Mouse (Mus musculus) forebrain, postnatal 0 days (tissue): Measurements from ENCODE around the gene Ppp2r3c. TPM values are rescaled to one million over a fixed set of nuclear protein-coding genes. Genes with fewer than 3 reads are reported as not detected.
"Not testable (repeated sequence)": the region's sequence is repeated elsewhere in the genome, so short reads cannot be mapped to it uniquely, and the experiment has no call there.

ENCODE experiments used
- ATAC-seq: fragments of 200-750 bp; cut with Nextera tagmentation; 2 replicates; pipeline ENCODE4 v1.8.0; 2017; ENCODE audit warnings: mild to moderate bottlenecking, moderate library complexity
- DNase-seq: peaks from one replicate; pipeline ENCODE4 v3.0.0-alpha.2; 2015
- H3K27ac ChIP-seq: fragments of 300-500 bp; sonication (generic); 2 replicates; pipeline ENCODE4 v1.5.1; 2014; ENCODE audit warnings: low read depth, mild to moderate bottlenecking, antibody characterized with exemption, low read length, moderate library complexity, mixed read lengths
- H3K27me3 ChIP-seq: fragments of 300-500 bp; sonication (generic); 2 replicates; pipeline ENCODE4 v1.6.1; 2014; ENCODE audit warnings: mild to moderate bottlenecking, low read length, mixed read lengths; ENCODE audit not compliant: insufficient read depth
- H3K36me3 ChIP-seq: fragments of 300-500 bp; sonication (generic); 2 replicates; pipeline ENCODE4 v1.6.1; 2014; ENCODE audit warnings: mild to moderate bottlenecking, moderate library complexity; ENCODE audit not compliant: insufficient read depth
- H3K4me1 ChIP-seq: fragments of 300-500 bp; sonication (generic); 2 replicates; pipeline ENCODE4 v1.6.1; 2014; ENCODE audit warnings: antibody characterized with exemption; ENCODE audit not compliant: insufficient read depth
- H3K4me2 ChIP-seq: fragments of 300-500 bp; sonication (generic); 2 replicates; pipeline ENCODE4 v1.6.1; 2014; ENCODE audit warnings: low read depth, mild to moderate bottlenecking, moderate library complexity
- H3K4me3 ChIP-seq: fragments of 300-500 bp; sonication (generic); 2 replicates; pipeline ENCODE4 v1.5.1; 2014; ENCODE audit warnings: low read depth, low read length, mixed read lengths
- H3K9ac ChIP-seq: fragments of 300-500 bp; sonication (generic); 2 replicates; pipeline ENCODE4 v1.6.1; 2014; ENCODE audit warnings: mild to moderate bottlenecking
- H3K9me3 ChIP-seq: fragments of 300-500 bp; sonication (generic); 2 replicates; pipeline ENCODE4 v1.6.1; 2016; ENCODE audit warnings: low read length
- CTCF ChIP-seq: sonication (generic); IDR thresholded peaks from 2 replicates; pipeline ENCODE4 v1.5.1; 2016; ENCODE audit warnings: antibody characterized with exemption, control low read depth, low read depth
- WGBS: fragments of 180-500 bp; shearing (Covaris S2); extraction: QIAGEN DNeasy Blood & Tissue Kit; methylation state at CpG from one replicate; pipeline ENCODE4 v1.1.7; 2014; 5-methylcytosine and 5-hydroxymethylcytosine counted together
- polyA plus RNA-seq: library from polyadenylated mRNA; unstranded; fragments of >200 nt; fragmentation: Nextera tagmentation; extraction: Ambion mirVana; gene quantifications from 2 replicates; pipeline ENCODE4 v1.2.1, GENCODE M21; 2015
- total RNA-seq: library from RNA; depleted of rRNA; stranded (reverse); fragments of >200 nt; gene quantifications from 2 replicates; pipeline ENCODE4 v1.2.3, GENCODE M21; 2014

Ppp2r3c gene
- total and polyA plus RNA-seq, 2 experiments from 2014 or later = 17.8 to 19.5 TPM

GRCm38 (mm10) chr12:55308731-55309130 lies 5.9 kb upstream of the Ppp2r3c start:
- Histone ChIP-seq H3K9me3 (no peaks in the 10 kb centered on the region), H3K9ac (no peak overlapping the region), H3K27me3 (no peaks in the 10 kb centered on the region), H3K4me2 (no peak overlapping the region), H3K36me3 (no peaks in the 10 kb centered on the region), H3K4me3 (no peak overlapping the region), H3K4me1 (peaks cover 4% of the 10 kb centered on the region; the same call in 1 of the 2 replicates), H3K27ac (no peak overlapping the region)
- TF ChIP-seq CTCF = no peak
- ATAC-seq (no peak), DNase-seq (no peak)
- WGBS = 95% methylated on average over 9 of the region's 9 CpGs

GRCm38 (mm10) chr12:55307566-55307965 lies 4.8 kb upstream of the Ppp2r3c start:
- Histone ChIP-seq H3K9me3 (no peaks in the 10 kb centered on the region), H3K27me3 (no peaks in the 10 kb centered on the region), H3K36me3 (no peaks in the 10 kb centered on the region), H3K4me2 (peak overlapping the region; percentile 13; the same call in 1 of the 2 replicates), H3K27ac (no peak overlapping the region), H3K4me1 (peaks cover 9% of the 10 kb centered on the region; the same call in 1 of the 2 replicates), H3K9ac (no peak overlapping the region), H3K4me3 (no peak overlapping the region; the same call in 1 of the 2 replicates)
- peak; percentile 49 for DNase-seq
- peak; percentile 44 for ATAC-seq
- TF ChIP-seq CTCF = no peak
- 41% methylated on average over 6 of the region's 6 CpGs for WGBS

GRCm38 (mm10) chr12:55306371-55306770 lies 3.6 kb upstream of the Ppp2r3c start:
- no peaks in the 10 kb centered on the region for H3K36me3 ChIP-seq
- H3K4me2 ChIP-seq = no peak overlapping the region
- no peak overlapping the region for H3K4me3 ChIP-seq
- no peaks in the 10 kb centered on the region for H3K27me3 ChIP-seq
- no peak for DNase-seq
- no peak overlapping the region for H3K27ac ChIP-seq
- no peak overlapping the region for H3K9ac ChIP-seq
- ATAC-seq = no peak
- WGBS = 98% methylated on average over 4 of the region's 4 CpGs
- TF ChIP-seq CTCF = no peak
- no peaks in the 10 kb centered on the region for H3K9me3 ChIP-seq
- H3K4me1 ChIP-seq = peaks cover 15% of the 10 kb centered on the region

GRCm38 (mm10) chr12:55301472-55302300 lies 1.1 kb downstream of the Ppp2r3c start:
- WGBS = 36% methylated on average over 11 of the region's 11 CpGs
- no peak for TF ChIP-seq CTCF
- Histone ChIP-seq H3K36me3 (peaks cover 23% of the 10 kb centered on the region), H3K4me2 (peak overlapping the region; percentile 66), H3K9me3 (no peaks in the 10 kb centered on the region), H3K4me3 (peak overlapping the region; percentile 69), H3K9ac (peak overlapping the region; percentile 62), H3K27ac (peak overlapping the region; percentile 85), H3K27me3 (no peaks in the 10 kb centered on the region), H3K4me1 (peaks cover 27% of the 10 kb centered on the region)
- ATAC-seq (no peak), DNase-seq (peak; percentile 50)

- Histone ChIP-seq H3K27me3 (no peaks in the 10 kb centered on the region), H3K4me2 (peak overlapping the region; percentile 66), H3K9ac (no peak overlapping the region), H3K27ac (no peak overlapping the region), H3K4me1 (peaks cover 27% of the 10 kb centered on the region), H3K9me3 (no peaks in the 10 kb centered on the region), H3K36me3 (peaks cover 25% of the 10 kb centered on the region), H3K4me3 (peak overlapping the region; percentile 69; the same call in 1 of the 2 replicates)
- WGBS = 83% methylated on average over 3 of the region's 3 CpGs
- no peak for ATAC-seq
- DNase-seq = no peak
- no peak for TF ChIP-seq CTCF
Measured at GRCm38 (mm10) chr12:55300820-55301351, 1.9 kb downstream of the Ppp2r3c start.

GRCm38 (mm10) chr12:55299336-55299735 lies 3.5 kb downstream of the Ppp2r3c start, which contains the start of gene 1110008L16Rik:
TSS of gene 1110008L16Rik (plus strand) at chr12:55299577.
- Histone ChIP-seq H3K4me2 (no peak within 1 kb of the TSS), H3K4me3 (no peak within 1 kb of the TSS), H3K36me3 (peaks cover 37% of the 10 kb centered on the region), H3K27ac (no peak within 1 kb of the TSS), H3K9ac (no peak within 1 kb of the TSS), H3K9me3 (no peaks in the 10 kb centered on the region), H3K27me3 (no peaks in the 10 kb centered on the region), H3K4me1 (peaks cover 27% of the 10 kb centered on the region)
- ATAC-seq = no peak
- 91% methylated on average over 5 of the region's 5 CpGs for WGBS
- DNase-seq = no peak
- no peak for TF ChIP-seq CTCF

- WGBS = 93% methylated on average over 9 of the region's 9 CpGs
- H3K9ac ChIP-seq = no peak overlapping the region
- H3K36me3 ChIP-seq = peaks cover 47% of the 10 kb centered on the region
- DNase-seq (no peak), ATAC-seq (no peak)
- H3K4me2 ChIP-seq = no peak overlapping the region
- H3K4me3 ChIP-seq = no peak overlapping the region
- peaks cover 18% of the 10 kb centered on the region for H3K4me1 ChIP-seq
- no peaks in the 10 kb centered on the region for H3K27me3 ChIP-seq
- TF ChIP-seq CTCF = no peak
- H3K9me3 ChIP-seq = no peaks in the 10 kb centered on the region
- no peak overlapping the region for H3K27ac ChIP-seq
Measured at GRCm38 (mm10) chr12:55298112-55298511, 4.7 kb downstream of the Ppp2r3c start.

GRCm38 (mm10) chr12:55277583-55277982 lies 25.2 kb downstream of the Ppp2r3c start:
- H3K27ac ChIP-seq, H3K9ac ChIP-seq, H3K4me2 ChIP-seq, H3K4me1 ChIP-seq, H3K9me3 ChIP-seq, DNase-seq, ATAC-seq, H3K4me3 ChIP-seq, H3K36me3 ChIP-seq, H3K27me3 ChIP-seq: not testable (repeated sequence)
- WGBS = 87% methylated on average over 3 of the region's 6 CpGs
